Mouse (Mus musculus): ENCODE data around the gene Ankdd1a.

- TF ChIP-seq EP300 (IDR thresholded peaks at IDR 0.05; ENCODE audit: low read length) (no peak), NRF1 (IDR thresholded peaks at IDR 0.05; ENCODE audit: low read depth, low read length) (no peak), CTCF (conservative IDR thresholded peaks at IDR 0.05 in 1 of 2, IDR thresholded peaks at IDR 0.05 in 1 of 2; ENCODE audit: low read depth in 2 of 2, low read length in 2 of 2) (peak in 1 of 2 experiments; percentile 63; a peak in 2 of 4 replicates), POLR2A (IDR thresholded peaks at IDR 0.05; ENCODE audit: low read depth, low read length) (no peak), CHD2 (IDR thresholded peaks at IDR 0.05; ENCODE audit: low read length) (no peak), POLR2AphosphoS2 (IDR thresholded peaks at IDR 0.05; ENCODE audit: low read depth, low read length) (no peak), MAX (IDR thresholded peaks at IDR 0.05; ENCODE audit: low read length) (no peak), PAX5 (IDR thresholded peaks at IDR 0.05; ENCODE audit: low read length) (no peak), HCFC1 (IDR thresholded peaks at IDR 0.05; ENCODE audit: low read depth, low read length) (no peak), ETS1 (conservative IDR thresholded peaks at IDR 0.05; ENCODE audit: low read depth, low read length) (no peak), NELFE (IDR thresholded peaks at IDR 0.05; ENCODE audit: low read depth, low read length) (no peak)
Measured at GRCm38 (mm10) chr9:65502146-65502545, 17.8 kb downstream of the Ankdd1a start.

All from CH12.LX (cell line).